Mouse (Mus musculus) neural tube, embryonic 12.5 days (tissue): ENCODE results near the gene Txndc15. TPM values are rescaled to one million over a fixed set of nuclear protein-coding genes. Genes with fewer than 3 reads are reported as not detected.

Source experiments
- ATAC-seq: fragments of 200-750 bp; cut with Nextera tagmentation; 2 replicates; pipeline ENCODE4 v1.8.0; 2017; ENCODE audit warnings: low read depth, mild to moderate bottlenecking, moderate TSS enrichment, moderate library complexity; ENCODE audit not compliant: low FRiP score
- H3K27ac ChIP-seq: fragments of 300-500 bp; sonication (generic); 2 replicates; pipeline ENCODE4 v1.5.1; 2016
- H3K27me3 ChIP-seq: fragments of 300-500 bp; sonication (generic); replicated peaks from 2 replicates; pipeline ENCODE4 v1.6.1; 2016; ENCODE audit warnings: mild to moderate bottlenecking
- H3K36me3 ChIP-seq: fragments of 300-500 bp; sonication (generic); 2 replicates; pipeline ENCODE4 v1.6.1; 2016; ENCODE audit warnings: mild to moderate bottlenecking
- H3K4me1 ChIP-seq: fragments of 300-500 bp; sonication (generic); 2 replicates; pipeline ENCODE4 v1.6.1; 2016
- H3K4me2 ChIP-seq: fragments of 300-500 bp; sonication (generic); replicated peaks from 2 replicates; pipeline ENCODE4 v1.6.1; 2016; ENCODE audit warnings: mild to moderate bottlenecking
- H3K4me3 ChIP-seq: fragments of 300-500 bp; sonication (generic); 2 replicates; pipeline ENCODE4 v1.5.1; 2016
- H3K9ac ChIP-seq: fragments of 300-500 bp; sonication (generic); 2 replicates; pipeline ENCODE4 v1.6.1; 2016; ENCODE audit warnings: mild to moderate bottlenecking
- H3K9me3 ChIP-seq: fragments of 300-500 bp; sonication (generic); 2 replicates; pipeline ENCODE4 v1.6.1; 2016; ENCODE audit warnings: mild to moderate bottlenecking
- WGBS: fragments of 180-500 bp; shearing (Covaris S2); methylation state at CpG from one replicate; pipeline ENCODE4 v1.1.7; 2016; 5-methylcytosine and 5-hydroxymethylcytosine counted together
- polyA plus RNA-seq: library from polyadenylated mRNA; unstranded; fragments of >200 nt; fragmentation: Nextera tagmentation; extraction: Ambion mirVana; gene quantifications from 2 replicates; pipeline ENCODE4 v1.2.1, GENCODE M21; 2016

Txndc15 gene
- polyA plus RNA-seq, 1 experiment from 2014 or later, result 112 TPM

DNA sequence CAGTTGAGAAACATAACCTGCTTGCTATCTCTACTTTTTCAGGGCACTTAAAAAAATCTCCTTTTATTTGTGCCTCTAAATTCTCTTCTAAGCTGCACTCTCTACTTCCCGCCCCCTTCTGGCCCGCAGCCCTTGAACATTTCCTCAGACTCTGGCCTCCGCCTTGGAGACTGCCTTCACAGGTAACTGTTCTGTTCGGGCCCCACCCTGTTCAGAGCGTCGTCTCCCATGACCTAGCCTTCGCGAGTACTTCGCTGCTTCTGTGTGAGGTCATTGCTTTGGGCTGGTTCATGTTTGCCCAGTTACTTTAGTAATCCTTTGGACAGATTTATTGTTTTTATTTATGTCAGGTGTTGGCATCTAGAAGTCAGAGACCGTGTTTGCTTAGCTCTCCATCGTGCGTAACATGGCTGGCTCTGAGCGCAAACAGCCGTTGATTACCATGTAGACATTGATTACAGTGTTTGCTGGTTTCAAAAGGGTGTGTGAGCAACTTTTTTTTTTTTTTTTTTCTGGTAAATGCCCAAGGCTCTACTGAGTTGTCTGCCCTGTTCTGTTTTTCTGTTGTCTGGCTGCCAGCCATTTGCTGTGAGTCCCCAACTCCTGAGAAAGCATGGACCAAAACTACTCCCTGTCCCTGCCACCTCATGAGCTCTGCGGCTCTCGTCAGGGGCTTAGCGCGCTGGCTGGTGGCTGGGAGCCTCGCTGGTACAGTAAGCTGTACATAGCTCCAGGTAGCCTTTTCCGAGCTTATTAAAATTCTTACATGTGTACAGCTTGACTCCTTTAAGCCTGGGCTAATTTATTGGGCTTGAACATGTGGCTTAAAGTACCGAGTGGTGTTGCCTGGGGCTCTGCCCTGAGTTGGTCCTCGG is 19.4 kb downstream of the Txndc15 start:
- no peaks in the 10 kb centered on the region for H3K36me3 ChIP-seq
- H3K4me1 ChIP-seq, result no peaks in the 10 kb centered on the region
- H3K27me3 ChIP-seq, result no peaks in the 10 kb centered on the region
- H3K4me3 ChIP-seq, result no peak overlapping the region
- H3K9me3 ChIP-seq, result no peaks in the 10 kb centered on the region
- no peak overlapping the region for H3K27ac ChIP-seq
- 85% methylated on average over 22 of the region's 22 CpGs for WGBS
- H3K4me2 ChIP-seq, result no peak overlapping the region
- no peak for ATAC-seq
- no peak overlapping the region for H3K9ac ChIP-seq

GRCm38 (mm10) chr13:55737885-55738284 is 23.4 kb downstream of the Txndc15 start:
- no peak for ATAC-seq
- Histone ChIP-seq H3K4me2 (no peak overlapping the region), H3K36me3 (no peaks in the 10 kb centered on the region), H3K27me3 (no peaks in the 10 kb centered on the region), H3K4me3 (no peak overlapping the region), H3K9me3 (no peaks in the 10 kb centered on the region), H3K4me1 (peaks cover 2% of the 10 kb centered on the region; the same call in 1 of the 2 replicates), H3K27ac (no peak overlapping the region), H3K9ac (no peak overlapping the region)
- 92% methylated on average over 8 of the region's 8 CpGs for WGBS

GRCm38 (mm10) chr13:55742306-55742705 is 27.9 kb downstream of the Txndc15 start:
- Histone ChIP-seq H3K27ac (no peak overlapping the region), H3K9ac (no peak overlapping the region), H3K36me3 (no peaks in the 10 kb centered on the region), H3K9me3 (no peaks in the 10 kb centered on the region), H3K4me1 (peaks cover 2% of the 10 kb centered on the region; the same call in 1 of the 2 replicates), H3K4me2 (no peak overlapping the region), H3K4me3 (no peak overlapping the region), H3K27me3 (no peaks in the 10 kb centered on the region)
- 49% methylated on average over 8 of the region's 8 CpGs for WGBS
- ATAC-seq, result no peak

- no peaks in the 10 kb centered on the region for H3K9me3 ChIP-seq
- no peaks in the 10 kb centered on the region for H3K27me3 ChIP-seq
- H3K27ac ChIP-seq, result no peak overlapping the region
- H3K4me2 ChIP-seq, result no peak overlapping the region
- 0 out of 2 replicates have a peak, but pooled peaks cover 3% of the 10 kb centered on the region for H3K4me1 ChIP-seq
- no peaks in the 10 kb centered on the region for H3K36me3 ChIP-seq
- no peak overlapping the region for H3K4me3 ChIP-seq
- no peak for ATAC-seq
- 87% methylated on average over 13 of the region's 13 CpGs for WGBS
- no peak overlapping the region for H3K9ac ChIP-seq
Observed at GRCm38 (mm10) chr13:55754380-55754779, 39.9 kb downstream of the Txndc15 start.

DNA sequence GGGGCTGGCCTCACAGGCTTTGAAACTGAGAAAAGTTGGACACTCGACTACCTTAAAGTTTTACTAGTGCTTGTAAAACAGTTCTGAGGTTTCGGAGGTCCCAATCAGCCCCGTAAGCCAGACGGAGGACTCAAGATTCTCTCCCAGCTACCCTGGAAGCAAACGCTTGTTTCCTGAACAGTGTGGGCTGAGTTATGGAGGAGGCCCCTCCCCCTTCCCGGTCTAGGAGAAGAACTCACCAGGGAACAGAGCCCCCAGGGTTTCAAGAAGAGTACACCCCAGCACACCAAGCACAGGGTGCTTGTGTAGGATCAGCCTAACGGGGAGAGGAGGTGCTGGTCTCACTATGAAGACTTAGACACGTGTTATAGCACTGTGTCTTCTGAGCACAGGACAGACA is 42.3 kb downstream of the Txndc15 start:
- peaks cover 11% of the 10 kb centered on the region for H3K4me1 ChIP-seq
- no peaks in the 10 kb centered on the region for H3K9me3 ChIP-seq
- H3K27ac ChIP-seq, result no peak overlapping the region
- no peaks in the 10 kb centered on the region for H3K27me3 ChIP-seq
- no peak overlapping the region for H3K9ac ChIP-seq
- no peak for ATAC-seq
- H3K36me3 ChIP-seq, result no peaks in the 10 kb centered on the region
- WGBS, result 27% methylated on average over 8 of the region's 8 CpGs
- H3K4me2 ChIP-seq, result peak overlapping the region; percentile 28; the same call in 1 of the 2 replicates
- no peak overlapping the region for H3K4me3 ChIP-seq

GRCm38 (mm10) chr13:55757645-55758044 is 43.2 kb downstream of the Txndc15 start:
- Histone ChIP-seq H3K4me3 (no peak overlapping the region), H3K27me3 (no peaks in the 10 kb centered on the region), H3K9ac (no peak overlapping the region), H3K36me3 (no peaks in the 10 kb centered on the region), H3K9me3 (no peaks in the 10 kb centered on the region), H3K27ac (no peak overlapping the region), H3K4me2 (no peak overlapping the region), H3K4me1 (peaks cover 11% of the 10 kb centered on the region)
- WGBS, result 85% methylated on average over 6 of the region's 6 CpGs
- ATAC-seq, result no peak

DNA sequence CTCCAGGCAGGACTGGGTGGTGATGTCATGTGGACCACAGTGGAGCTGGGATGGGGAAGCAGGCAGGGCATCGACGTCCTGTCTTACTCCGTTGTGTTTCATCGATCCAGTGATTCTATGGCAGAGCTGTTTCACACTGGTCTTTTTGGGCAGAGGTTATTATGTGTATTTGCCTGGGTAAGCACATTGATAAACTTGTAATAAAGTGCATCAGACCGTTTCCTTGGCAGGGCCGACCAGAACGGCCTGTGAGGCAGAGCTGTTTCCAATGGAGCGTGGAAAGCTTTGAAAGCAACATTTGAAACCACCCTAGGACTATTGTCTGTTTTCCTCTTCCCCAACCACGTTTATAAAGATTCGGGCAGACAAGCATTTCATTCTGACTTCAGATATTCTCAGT is 46.1 kb downstream of the Txndc15 start:
- no peaks in the 10 kb centered on the region for H3K36me3 ChIP-seq
- H3K9me3 ChIP-seq, result no peaks in the 10 kb centered on the region
- no peak overlapping the region for H3K4me2 ChIP-seq
- ATAC-seq, result no peak
- H3K4me1 ChIP-seq, result peaks cover 11% of the 10 kb centered on the region
- H3K27me3 ChIP-seq, result no peaks in the 10 kb centered on the region
- H3K27ac ChIP-seq, result no peak overlapping the region
- H3K4me3 ChIP-seq, result no peak overlapping the region
- 47% methylated on average over 10 of the region's 10 CpGs for WGBS
- no peak overlapping the region for H3K9ac ChIP-seq

GRCm38 (mm10) chr13:55761486-55761885 is 47.0 kb downstream of the Txndc15 start:
- H3K4me2 ChIP-seq, result no peak overlapping the region
- no peak overlapping the region for H3K27ac ChIP-seq
- 80% methylated on average over 10 of the region's 10 CpGs for WGBS
- no peaks in the 10 kb centered on the region for H3K27me3 ChIP-seq
- H3K4me3 ChIP-seq, result no peak overlapping the region
- peaks cover 11% of the 10 kb centered on the region for H3K4me1 ChIP-seq
- no peak for ATAC-seq
- no peaks in the 10 kb centered on the region for H3K9me3 ChIP-seq
- H3K36me3 ChIP-seq, result no peaks in the 10 kb centered on the region
- H3K9ac ChIP-seq, result no peak overlapping the region

DNA sequence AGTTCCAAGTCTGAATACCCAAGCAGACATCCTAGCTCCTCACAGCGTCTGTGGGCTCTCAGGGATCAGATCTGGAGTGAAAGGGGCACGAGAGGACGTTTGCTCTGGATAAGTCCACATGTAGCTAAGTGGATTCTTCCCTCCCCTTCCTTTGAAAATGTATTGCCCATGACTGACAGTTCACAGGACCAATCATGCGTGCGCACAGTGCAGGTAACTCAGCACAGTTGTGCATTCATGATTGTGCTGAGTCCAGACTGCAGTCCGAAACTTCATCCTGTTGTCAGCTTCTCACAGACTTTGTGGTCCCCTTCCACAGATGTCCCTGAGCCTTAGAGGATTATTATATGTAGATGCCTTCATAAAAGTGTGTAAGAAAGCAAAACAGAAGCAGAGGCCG is 59.9 kb downstream of the Txndc15 start:
- Histone ChIP-seq H3K4me2 (no peak overlapping the region), H3K27ac (no peak overlapping the region), H3K4me3 (no peak overlapping the region), H3K9ac (no peak overlapping the region), H3K36me3 (no peaks in the 10 kb centered on the region), H3K9me3 (no peaks in the 10 kb centered on the region), H3K27me3 (no peaks in the 10 kb centered on the region), H3K4me1 (no peaks in the 10 kb centered on the region)
- ATAC-seq, result no peak
- WGBS, result 91% methylated on average over 7 of the region's 7 CpGs

- WGBS, result 53% methylated on average over 11 of the region's 11 CpGs
- no peaks in the 10 kb centered on the region for H3K36me3 ChIP-seq
- H3K4me1 ChIP-seq, result no peaks in the 10 kb centered on the region
- no peak overlapping the region for H3K9ac ChIP-seq
- H3K27ac ChIP-seq, result no peak overlapping the region
- H3K9me3 ChIP-seq, result no peaks in the 10 kb centered on the region
- H3K4me3 ChIP-seq, result no peak overlapping the region
- H3K27me3 ChIP-seq, result no peaks in the 10 kb centered on the region
- ATAC-seq, result no peak
- H3K4me2 ChIP-seq, result no peak overlapping the region
Observed at GRCm38 (mm10) chr13:55775056-55775455, 60.6 kb downstream of the Txndc15 start.

Other genes with a start within 250 kb of the Txndc15 start
- gene Dbn1, start 226.5 kb upstream of the Txndc15 start, polyA plus RNA-seq, result 575 and 596 TPM in 2 replicates
- 158 and 166 TPM in 2 replicates for gene Pdlim7, start 201.0 kb upstream of the Txndc15 start, polyA plus RNA-seq
- gene Dok3, start 185.4 kb upstream of the Txndc15 start, polyA plus RNA-seq, result 3.7 and 4.3 TPM in 2 replicates
- gene Ddx41, start 178.0 kb upstream of the Txndc15 start, polyA plus RNA-seq, result 64.1 and 64.4 TPM in 2 replicates
- gene Fam193b, start 143.5 kb upstream of the Txndc15 start, polyA plus RNA-seq, result 66.9 and 70.7 TPM in 2 replicates
- gene Tmed9, start 140.9 kb upstream of the Txndc15 start, polyA plus RNA-seq, result 109 and 111 TPM in 2 replicates
- 42.4 and 44.3 TPM in 2 replicates for gene B4galt7, start 114.8 kb upstream of the Txndc15 start, polyA plus RNA-seq
- 78.8 and 80.7 TPM in 2 replicates for gene Caml, start 91.6 kb upstream of the Txndc15 start, polyA plus RNA-seq
- gene Ddx46, start 79.6 kb upstream of the Txndc15 start, polyA plus RNA-seq, result 38.2 and 43.5 TPM in 2 replicates
- 74.6 and 78.9 TPM in 2 replicates for gene B230219D22Rik, start 21.5 kb upstream of the Txndc15 start, polyA plus RNA-seq
- 27.9 and 31.5 TPM in 2 replicates for gene Pcbd2, start 12.7 kb downstream of the Txndc15 start, polyA plus RNA-seq
- gene Catsper3, start 69.9 kb downstream of the Txndc15 start, polyA plus RNA-seq, result not detected in 2 replicates
- gene Pitx1, start 121.5 kb downstream of the Txndc15 start, polyA plus RNA-seq, result 0.49 and 2.0 TPM in 2 replicates